Mouse (Mus musculus) ES-CJ7 (cell line): ENCODE measurements around the gene Klf5.

ENCODE experiments used
- DNase-seq: peaks from one replicate; pipeline ENCODE4 v3.0.0; 2011; ENCODE audit warnings: low read depth, low spot score

The Klf5 gene

GRCm38 (mm10) chr14:99309606-99310005 is 11.1 kb downstream of the Klf5 start:
- DNase-seq = no peak

- DNase-seq = no peak
Measured at GRCm38 (mm10) chr14:99310358-99310757, 11.9 kb downstream of the Klf5 start.

DNA sequence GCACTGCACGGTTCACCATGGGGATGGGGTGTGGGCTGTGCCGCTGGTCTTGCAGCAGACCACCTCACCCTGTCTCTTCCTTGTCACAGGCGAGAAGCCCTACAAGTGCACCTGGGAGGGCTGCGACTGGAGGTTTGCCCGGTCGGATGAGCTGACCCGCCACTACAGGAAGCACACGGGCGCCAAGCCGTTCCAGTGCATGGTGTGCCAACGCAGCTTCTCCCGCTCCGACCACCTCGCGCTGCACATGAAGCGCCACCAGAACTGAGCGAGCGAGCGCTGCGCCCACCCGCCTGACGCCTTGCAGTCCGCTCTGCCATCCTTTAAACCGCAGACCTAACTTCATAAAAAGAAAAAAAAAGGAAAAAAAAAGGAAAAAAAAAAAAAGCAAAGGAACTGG is 14.6 kb downstream of the Klf5 start:
- DNase-seq = no peak

DNA sequence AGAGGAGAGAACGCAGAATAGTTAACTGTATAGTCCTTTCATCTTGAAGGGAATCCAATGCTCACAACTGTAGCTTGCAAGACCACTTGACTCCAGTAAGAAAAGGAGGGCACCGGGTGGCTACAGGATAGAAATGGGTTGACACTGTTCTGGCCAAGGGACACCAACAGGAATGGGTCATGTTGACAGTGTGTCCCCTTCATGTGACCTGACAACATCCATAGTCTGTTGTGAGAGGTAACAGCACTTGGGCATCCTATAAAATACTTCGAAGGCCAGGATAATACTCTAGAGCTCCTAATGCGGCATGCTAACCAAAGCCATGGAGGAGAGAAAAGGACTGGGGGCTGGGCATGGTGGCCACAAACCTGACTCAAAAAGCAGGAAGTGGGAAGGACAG is 17.8 kb downstream of the Klf5 start:
- DNase-seq = no peak

- DNase-seq = peak; percentile 90
Measured at GRCm38 (mm10) chr14:99320736-99321135, 22.2 kb downstream of the Klf5 start.

- DNase-seq = no peak
Measured at GRCm38 (mm10) chr14:99323376-99323775, 24.9 kb downstream of the Klf5 start.

GRCm38 (mm10) chr14:99324523-99324922 is 26.0 kb downstream of the Klf5 start:
- peak; percentile 98 for DNase-seq

GRCm38 (mm10) chr14:99325597-99326472 is 27.3 kb downstream of the Klf5 start:
- DNase-seq = peak; percentile 82

DNA sequence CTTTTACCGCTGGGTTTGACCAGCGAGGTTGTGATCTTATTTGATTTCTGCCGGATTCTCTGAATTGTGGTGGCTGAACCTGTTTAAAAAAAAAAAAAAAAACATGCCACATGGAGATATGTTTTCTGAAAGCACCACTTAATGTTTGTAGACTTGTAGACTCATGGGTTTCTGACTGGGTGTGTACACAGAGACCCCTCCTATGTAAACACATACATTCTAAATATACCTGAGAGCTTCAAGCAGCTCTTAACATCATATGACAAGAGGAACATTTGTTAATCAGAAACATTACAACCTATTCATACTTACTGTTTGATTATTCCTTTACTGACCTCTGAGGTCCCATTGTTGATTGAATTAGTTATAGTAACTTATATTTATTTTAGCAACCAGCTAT is 38.1 kb downstream of the Klf5 start:
- no peak for DNase-seq

DNA sequence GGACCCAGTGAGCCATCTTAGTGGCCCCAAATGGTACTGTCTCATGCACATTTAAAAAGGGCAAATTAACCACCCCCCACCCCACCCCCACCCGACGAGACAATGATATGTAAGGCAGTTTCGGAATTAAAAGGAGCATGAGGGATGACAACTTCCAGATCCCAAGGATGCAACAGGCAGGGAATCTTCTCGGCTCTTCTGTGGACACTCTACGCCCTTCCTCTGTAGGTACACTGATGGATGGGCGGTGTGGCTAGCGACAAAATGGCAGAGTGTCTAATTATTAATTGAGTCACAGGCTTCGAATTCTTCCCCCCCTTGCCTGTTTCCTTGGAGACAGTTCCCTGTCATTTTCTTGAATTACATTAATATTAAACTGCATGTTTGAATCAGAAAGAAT is 40.5 kb downstream of the Klf5 start:
- DNase-seq = peak; percentile 59

- DNase-seq = peak; percentile 96
Measured at GRCm38 (mm10) chr14:99339681-99340522, 41.4 kb downstream of the Klf5 start.

- DNase-seq = peak; percentile 59
Measured at GRCm38 (mm10) chr14:99340703-99341102, 42.2 kb downstream of the Klf5 start.

DNA sequence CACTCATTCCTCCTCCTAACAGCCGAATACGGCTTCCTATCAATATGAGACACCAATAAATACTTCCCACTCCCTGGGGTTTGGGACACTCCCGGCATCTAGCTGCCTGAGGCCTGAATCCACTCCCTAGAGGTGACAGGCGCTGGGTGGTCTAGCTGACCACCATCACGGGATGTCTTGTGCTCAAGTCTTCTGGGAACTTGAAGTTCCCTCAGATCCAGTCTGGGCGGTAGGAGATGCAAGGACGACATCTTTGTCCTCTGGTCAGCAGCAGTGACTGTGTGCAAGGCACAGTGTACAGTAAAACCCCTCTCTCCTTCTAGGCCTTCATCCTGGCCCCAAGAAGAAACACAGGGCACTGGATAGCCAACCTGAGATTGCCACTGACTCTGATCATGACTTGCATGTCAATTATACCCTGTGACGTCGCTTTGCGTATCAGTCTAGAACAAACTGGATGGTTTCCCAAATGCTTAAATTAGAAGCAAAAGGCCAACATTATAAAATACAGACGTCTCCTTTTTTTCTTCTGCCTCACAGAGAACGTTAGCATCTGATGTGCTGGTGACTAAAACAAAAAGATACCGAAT is 49.8 kb downstream of the Klf5 start:
- no peak for DNase-seq

- peak; percentile 68 for DNase-seq
Measured at GRCm38 (mm10) chr14:99349606-99350005, 51.1 kb downstream of the Klf5 start.

GRCm38 (mm10) chr14:99352989-99353388 is 54.5 kb downstream of the Klf5 start:
- DNase-seq = peak; percentile 47

- peak; percentile 90 for DNase-seq
Measured at GRCm38 (mm10) chr14:99354046-99354445, 55.6 kb downstream of the Klf5 start.

- peak; percentile 70 for DNase-seq
Measured at GRCm38 (mm10) chr14:99354761-99355609, 56.5 kb downstream of the Klf5 start.

DNA sequence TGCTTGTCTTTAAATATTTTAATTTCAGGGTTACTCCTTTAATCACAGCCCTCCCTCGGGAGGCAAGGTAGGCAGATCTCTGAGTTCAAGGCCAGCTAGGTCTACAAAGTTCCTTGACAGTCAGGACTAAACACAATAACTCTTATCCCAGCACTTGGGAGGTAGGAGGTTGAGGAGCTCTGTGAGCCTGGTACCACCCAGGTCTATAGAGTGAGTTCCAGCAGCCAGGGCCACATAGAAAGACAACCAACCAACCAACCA is 57.0 kb downstream of the Klf5 start:
- DNase-seq = peak; percentile 77

DNA sequence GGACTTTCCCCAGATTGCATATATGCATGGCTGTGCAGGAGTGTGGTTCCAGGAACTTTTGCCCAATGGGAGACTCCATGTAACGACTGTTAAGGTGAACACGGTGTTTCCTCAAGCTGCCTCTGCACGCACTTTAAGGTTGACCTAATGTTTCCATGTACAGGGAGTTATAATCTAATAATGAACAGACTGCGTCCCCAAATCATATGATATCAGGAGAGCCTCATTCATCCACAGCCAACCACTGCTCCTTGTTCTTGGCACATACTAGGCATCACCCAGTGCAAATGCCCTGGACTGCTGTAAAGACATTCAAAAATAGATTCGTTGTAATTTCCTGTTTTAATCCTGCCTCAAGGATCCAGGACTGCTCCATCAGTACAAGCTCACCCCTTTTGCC is 64.5 kb downstream of the Klf5 start:
- no peak for DNase-seq

DNA sequence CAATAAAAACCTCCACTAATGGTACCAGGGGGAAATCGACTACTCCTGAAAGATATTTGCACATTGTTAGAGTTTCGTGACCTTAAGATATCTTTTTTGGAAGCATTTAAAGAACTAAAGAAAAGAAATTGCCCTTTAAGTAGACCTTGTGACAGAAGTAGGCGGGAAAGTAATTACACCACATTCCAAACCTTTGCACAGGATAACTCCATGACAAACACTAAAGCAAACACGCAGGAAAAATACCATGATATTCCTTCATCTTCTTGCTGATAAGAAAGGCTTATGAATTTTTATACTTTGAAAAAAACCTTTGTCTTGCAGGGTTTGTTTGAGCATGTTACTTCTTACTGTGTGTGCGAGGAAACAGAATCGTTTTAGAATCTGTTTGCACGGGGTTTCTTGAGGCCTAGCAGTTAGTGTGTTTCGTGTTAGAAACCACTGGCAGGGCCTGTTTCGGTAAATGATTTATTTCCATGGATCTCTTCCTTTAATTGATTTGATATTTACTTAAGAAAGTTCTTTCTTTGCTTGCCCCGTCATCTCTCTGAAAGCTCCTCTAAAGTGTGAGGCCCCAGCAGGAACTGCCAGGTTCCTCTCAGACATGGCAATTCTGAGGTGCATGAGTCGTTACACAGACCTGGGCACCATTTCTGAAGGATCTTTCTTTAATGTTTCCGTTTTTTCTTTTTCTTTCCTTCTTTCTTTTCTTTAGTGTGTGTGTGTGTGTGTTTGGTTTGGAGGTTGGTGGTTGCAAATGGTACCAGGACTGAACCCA is 65.7 kb downstream of the Klf5 start:
- DNase-seq = no peak
